Mouse (Mus musculus): ENCODE data around the gene Zzef1.

DNA sequence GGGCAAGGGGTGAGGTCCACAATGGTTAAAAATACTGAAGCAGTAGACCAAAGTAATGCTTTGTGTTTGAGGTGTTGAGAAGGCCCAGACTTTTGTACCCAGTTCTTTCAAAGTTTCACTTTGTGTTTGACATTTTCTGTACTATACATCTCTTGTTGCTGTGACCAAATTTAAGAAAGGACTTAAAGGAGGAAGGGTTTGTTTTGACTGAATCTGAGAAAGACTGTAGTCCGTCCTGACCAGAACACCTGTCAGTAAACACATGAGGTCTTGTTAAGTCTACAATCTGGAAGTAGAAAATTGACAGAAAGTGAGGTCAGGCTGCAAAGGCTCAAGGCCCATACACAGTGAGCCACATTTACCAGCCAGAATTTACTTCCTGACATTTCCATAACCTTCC is 20.8 kb downstream of the Zzef1 start:
- no peak for TF ChIP-seq POLR2A (IDR thresholded peaks at IDR 0.05; ENCODE audit: insufficient read length, low read depth)
- TF ChIP-seq TCF12 (IDR thresholded peaks at IDR 0.05; ENCODE audit: insufficient read depth, poor library complexity, severe bottlenecking), result no peak
- TF ChIP-seq SRF (IDR thresholded peaks at IDR 0.05; ENCODE audit: control insufficient read depth, insufficient read length, low read depth), result no peak
- no peak for TF ChIP-seq POLR2AphosphoS2 (IDR thresholded peaks at IDR 0.05; ENCODE audit: insufficient read length, low read depth)
- no peak for TF ChIP-seq USF1 (IDR thresholded peaks at IDR 0.05; ENCODE audit: low read depth)
- TF ChIP-seq MAX (IDR thresholded peaks at IDR 0.05; ENCODE audit: low read depth), result no peak
- TF ChIP-seq E2F4 (IDR thresholded peaks at IDR 0.05; ENCODE audit: insufficient read depth), result no peak
- no peak for TF ChIP-seq MYOD1 (IDR thresholded peaks at IDR 0.05; ENCODE audit: control insufficient read depth in 1 of 3, insufficient read length in 2 of 3, low read depth in 2 of 3)
- no peak for TF ChIP-seq CEBPB (IDR thresholded peaks at IDR 0.05; ENCODE audit: insufficient read depth, poor library complexity, severe bottlenecking)
- no peak for TF ChIP-seq REST (IDR thresholded peaks at IDR 0.05; ENCODE audit: insufficient read depth, insufficient read length)
- TF ChIP-seq MYOG (IDR thresholded peaks at IDR 0.05; ENCODE audit: control insufficient read depth in 1 of 3, insufficient read depth in 1 of 3, insufficient read length in 2 of 3, low read depth in 2 of 3), result no peak

Measured in myocyte (in vitro differentiated cells).